Mouse (Mus musculus) MEL (cell line): Measurements from ENCODE around the gene Pou6f1. TPM values are rescaled to one million over a fixed set of nuclear protein-coding genes. Genes with fewer than 3 reads are reported as not detected.

Experiments used
- DNase-seq: peaks from one replicate; pipeline ENCODE4 v3.0.0; 2011; ENCODE audit warnings: low read depth, low spot score
- H3K27ac ChIP-seq: 2 replicates; pipeline ENCODE4 v1.5.1; 2012; ENCODE audit warnings: low read depth, mild to moderate bottlenecking, control low read depth, low read length, moderate library complexity; ENCODE audit not compliant: control insufficient read depth
- H3K27me3 ChIP-seq, 2 experiments: fragments of 150-350 bp in 1 of 2; sonication (generic) in 1 of 2; 2 replicates each; pipeline ENCODE4 v1.6.1; 2012; ENCODE audit warnings: low read length in 2 of 2, mild to moderate bottlenecking in 2 of 2, improper control_type of control experiment in 1 of 2, moderate library complexity in 1 of 2; ENCODE audit not compliant: insufficient read depth in 2 of 2, control insufficient read depth in 1 of 2
- H3K36me3 ChIP-seq, 2 experiments: 2 replicates each; pipeline ENCODE4 v1.6.1; 2012 to 2014; ENCODE audit warnings: low read length in 2 of 2, improper control_type of control experiment in 1 of 2, inconsistent platforms in 1 of 2, mild to moderate bottlenecking in 1 of 2; ENCODE audit not compliant: insufficient read depth in 2 of 2, control insufficient read depth in 1 of 2
- H3K4me1 ChIP-seq, 2 experiments: fragments of 150-350 bp in 1 of 2; sonication (generic) in 1 of 2; 2 replicates each; pipeline ENCODE4 v1.6.1; 2012; ENCODE audit warnings: low read length in 2 of 2, improper control_type of control experiment in 1 of 2, mild to moderate bottlenecking in 1 of 2; ENCODE audit not compliant: insufficient read depth in 2 of 2, control insufficient read depth in 1 of 2
- H3K4me3 ChIP-seq, 2 experiments: fragments of 150-350 bp in 1 of 2; sonication (generic) in 1 of 2; 2 replicates each; pipeline ENCODE4 v1.5.1; 2012; ENCODE audit warnings: low read depth in 2 of 2, low read length in 2 of 2, mild to moderate bottlenecking in 2 of 2, moderate library complexity in 2 of 2, control low read depth in 1 of 2, improper control_type of control experiment in 1 of 2; ENCODE audit not compliant: control insufficient read depth in 1 of 2, insufficient read depth in 1 of 2
- H3K79me2 ChIP-seq: 2 replicates; pipeline ENCODE4 v1.6.1; 2012; ENCODE audit warnings: mild to moderate bottlenecking, low read length, moderate library complexity; ENCODE audit not compliant: control insufficient read depth, poor library complexity, insufficient read depth
- H3K9ac ChIP-seq: 2 replicates; pipeline ENCODE4 v1.6.1; 2012; ENCODE audit warnings: low read depth, mild to moderate bottlenecking, control low read depth, low read length, moderate library complexity; ENCODE audit not compliant: control insufficient read depth, poor library complexity, severe bottlenecking
- H3K9me3 ChIP-seq: fragments of 150-350 bp; sonication (generic); replicated peaks from 2 replicates; pipeline ENCODE4 v1.6.1; 2012; ENCODE audit warnings: mild to moderate bottlenecking, low read length, improper control_type of control experiment, moderate library complexity; ENCODE audit not compliant: insufficient read depth
- BHLHE40 ChIP-seq: IDR thresholded peaks from 2 replicates; pipeline ENCODE4 v1.6.1; 2012; ENCODE audit warnings: low read depth, mild to moderate bottlenecking, inconsistent platforms, low read length, improper control_type of control experiment, borderline replicate concordance
- CHD1 ChIP-seq: IDR thresholded peaks from 2 replicates; pipeline ENCODE4 v1.6.1; 2012; ENCODE audit warnings: low read depth, mild to moderate bottlenecking, inconsistent platforms, low read length, improper control_type of control experiment
- CHD2 ChIP-seq: IDR thresholded peaks from 2 replicates; pipeline ENCODE4 v1.6.1; 2011; ENCODE audit warnings: low read length, improper control_type of control experiment
- CTCF ChIP-seq, 3 experiments: IDR thresholded peaks in 2 of 3; conservative IDR thresholded peaks in 1 of 3; 2 replicates each; pipeline ENCODE4 v1.5.1; 2011 to 2012; ENCODE audit warnings: low read length in 3 of 3, low read depth in 2 of 3, mild to moderate bottlenecking in 2 of 3, improper control_type of control experiment in 1 of 3, inconsistent platforms in 1 of 3, mixed read lengths in 1 of 3, moderate library complexity in 1 of 3; ENCODE audit not compliant: control insufficient read depth in 1 of 3, insufficient read depth in 1 of 3, poor library complexity in 1 of 3, severe bottlenecking in 1 of 3
- ELF1 ChIP-seq: IDR thresholded peaks from 2 replicates; pipeline ENCODE4 v1.6.1; 2014; ENCODE audit warnings: low read depth, mild to moderate bottlenecking, inconsistent platforms, low read length, improper control_type of control experiment, moderate library complexity
- HCFC1 ChIP-seq: IDR thresholded peaks from 2 replicates; pipeline ENCODE4 v1.6.1; 2012; ENCODE audit warnings: low read depth, mild to moderate bottlenecking, inconsistent platforms, low read length, improper control_type of control experiment, moderate library complexity
- KAT2A ChIP-seq: conservative IDR thresholded peaks from 2 replicates; pipeline ENCODE4 v1.6.1; 2012; ENCODE audit warnings: low read depth, low read length, improper control_type of control experiment, inconsistent platforms
- MAFK ChIP-seq: IDR thresholded peaks from 2 replicates; pipeline ENCODE4 v1.6.1; 2011; ENCODE audit warnings: low read depth, mild to moderate bottlenecking, low read length, improper control_type of control experiment, borderline replicate concordance
- MAZ ChIP-seq: IDR thresholded peaks from 2 replicates; pipeline ENCODE4 v1.6.1; 2012; ENCODE audit warnings: low read depth, mild to moderate bottlenecking, inconsistent platforms, low read length, improper control_type of control experiment
- MEF2A ChIP-seq: IDR thresholded peaks from 2 replicates; pipeline ENCODE4 v1.6.1; 2014; ENCODE audit warnings: low read depth, mild to moderate bottlenecking, inconsistent platforms, low read length, improper control_type of control experiment; ENCODE audit not compliant: poor library complexity, insufficient replicate concordance, severe bottlenecking; ENCODE audit errors: extremely low read depth
- NELFE ChIP-seq: IDR thresholded peaks from 2 replicates; pipeline ENCODE4 v1.6.1; 2011; ENCODE audit warnings: low read depth, low read length, improper control_type of control experiment
- NRF1 ChIP-seq: IDR thresholded peaks from 2 replicates; pipeline ENCODE4 v1.6.1; 2014; ENCODE audit warnings: low read depth, mild to moderate bottlenecking, inconsistent platforms, low read length, improper control_type of control experiment, moderate library complexity; ENCODE audit not compliant: poor library complexity, insufficient read depth, severe bottlenecking
- POLR2A ChIP-seq, 2 experiments: IDR thresholded peaks; 2 replicates each; pipeline ENCODE4 v1.6.1; 2011 to 2012; ENCODE audit warnings: low read length in 2 of 2, mild to moderate bottlenecking in 2 of 2, control low read depth in 1 of 2, improper control_type of control experiment in 1 of 2, low read depth in 1 of 2, moderate library complexity in 1 of 2; ENCODE audit not compliant: control insufficient read depth in 1 of 2, insufficient read depth in 1 of 2, poor library complexity in 1 of 2
- POLR2AphosphoS5 ChIP-seq: IDR thresholded peaks from 2 replicates; pipeline ENCODE4 v1.6.1; 2012; ENCODE audit warnings: low read depth, borderline replicate concordance, mild to moderate bottlenecking, inconsistent platforms, low read length, moderate library complexity, mixed read lengths
- RCOR1 ChIP-seq: IDR thresholded peaks from 2 replicates; pipeline ENCODE4 v1.6.1; 2012; ENCODE audit warnings: low read depth, mild to moderate bottlenecking, inconsistent platforms, low read length, improper control_type of control experiment
- SMC3 ChIP-seq: IDR thresholded peaks from 2 replicates; pipeline ENCODE4 v1.6.1; 2011; ENCODE audit warnings: low read depth, low read length, improper control_type of control experiment
- TBP ChIP-seq: IDR thresholded peaks from 2 replicates; pipeline ENCODE4 v1.8.0; 2011; ENCODE audit warnings: low read depth, low read length, improper control_type of control experiment
- TCF12 ChIP-seq: IDR thresholded peaks from 2 replicates; pipeline ENCODE4 v1.6.1; 2014; ENCODE audit warnings: low read depth, mild to moderate bottlenecking, inconsistent platforms, low read length, improper control_type of control experiment, moderate library complexity
- USF1 ChIP-seq: IDR thresholded peaks from 2 replicates; pipeline ENCODE4 v1.6.1; 2014; ENCODE audit warnings: low read depth, mild to moderate bottlenecking, inconsistent platforms, low read length, improper control_type of control experiment, moderate library complexity
- USF2 ChIP-seq, 2 experiments: IDR thresholded peaks; 2 replicates each; pipeline ENCODE4 v1.6.1; 2011 to 2012; ENCODE audit warnings: improper control_type of control experiment in 2 of 2, low read length in 2 of 2, borderline replicate concordance in 1 of 2, inconsistent platforms in 1 of 2, low read depth in 1 of 2, mild to moderate bottlenecking in 1 of 2; ENCODE audit not compliant: insufficient read depth in 1 of 2
- ZC3H11A ChIP-seq: IDR thresholded peaks from 2 replicates; pipeline ENCODE4 v1.6.1; 2012; ENCODE audit warnings: low read depth, mild to moderate bottlenecking, inconsistent platforms, low read length, improper control_type of control experiment
- ZKSCAN1 ChIP-seq: IDR thresholded peaks from 2 replicates; pipeline ENCODE4 v1.6.1; 2012; ENCODE audit warnings: low read depth, mild to moderate bottlenecking, inconsistent platforms, low read length, improper control_type of control experiment, moderate library complexity
- polyA plus RNA-seq, 2 experiments: library from polyadenylated mRNA; stranded (reverse) in 1 of 2; unstranded in 1 of 2; fragments of >175 nt in 1 of 2; fragments of >200 nt in 1 of 2; gene quantifications; 2 replicates each; pipeline versions ENCODE4 v1.2.1 to v1.2.4; 2012; ENCODE audit warnings: low replicate concordance in 2 of 2, low read depth in 1 of 2; ENCODE audit not compliant: insufficient read length in 2 of 2, insufficient read depth in 1 of 2, missing spikeins in 1 of 2
- total RNA-seq: library from RNA; depleted of rRNA; stranded (reverse); fragments of 300-350 nt; gene quantifications from 2 replicates; pipeline ENCODE4 v1.2.3, GENCODE M21; 2012

Gene Pou6f1
- total and polyA plus RNA-seq, 3 experiments = 0.46 to 2.5 TPM; not detected in 1

DNA sequence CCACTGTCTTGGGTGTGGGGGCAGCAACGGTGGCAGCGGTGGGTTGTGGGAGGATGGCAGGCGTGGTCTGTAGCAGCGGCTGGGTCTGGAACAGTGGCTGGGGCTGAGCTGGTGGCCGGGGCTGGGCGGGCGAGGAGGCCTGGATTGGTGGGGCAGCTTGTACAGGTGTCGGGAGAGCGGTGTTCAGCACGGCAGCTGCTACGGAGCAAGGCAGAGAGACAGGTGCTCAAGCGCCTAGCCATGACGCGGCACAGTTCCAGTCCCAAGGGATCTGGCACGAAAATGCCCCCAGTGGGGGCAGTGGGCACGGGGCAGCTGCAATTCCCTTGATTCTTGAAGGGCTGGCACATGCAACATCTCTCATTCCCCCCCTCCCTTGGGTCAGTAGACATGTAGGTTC is 13.9 kb downstream of the Pou6f1 start:
- Histone ChIP-seq H3K9me3 (no peaks in the 10 kb centered on the region), H3K79me2 (no peaks in the 10 kb centered on the region), H3K4me3 (no peak overlapping the region), H3K36me3 (no peaks in the 10 kb centered on the region), H3K9ac (no peak overlapping the region), H3K27ac (no peak overlapping the region), H3K4me1 (no peaks in the 10 kb centered on the region), H3K27me3 (no peaks in the 10 kb centered on the region; a peak in 1 of 4 replicates)
- TF ChIP-seq TCF12 (no peak), KAT2A (no peak), POLR2A (IDR thresholded peaks at IDR 0.05; ENCODE audit: control insufficient read depth in 1 of 2, insufficient read depth in 1 of 2, low read depth in 1 of 2, low read length in 2 of 2, poor library complexity in 1 of 2) (no peak), RCOR1 (no peak), NRF1 (no peak), TBP (no peak), USF1 (no peak), HCFC1 (no peak), USF2 (IDR thresholded peaks at IDR 0.05; ENCODE audit: borderline replicate concordance in 1 of 2, insufficient read depth in 1 of 2, low read depth in 1 of 2, low read length in 2 of 2) (no peak), ZKSCAN1 (no peak), SMC3 (no peak), MEF2A (no peak), MAZ (no peak), POLR2AphosphoS5 (no peak), ELF1 (no peak)
- TF ChIP-seq, all 39 proteins: peak for 0
- DNase-seq = no peak

DNA sequence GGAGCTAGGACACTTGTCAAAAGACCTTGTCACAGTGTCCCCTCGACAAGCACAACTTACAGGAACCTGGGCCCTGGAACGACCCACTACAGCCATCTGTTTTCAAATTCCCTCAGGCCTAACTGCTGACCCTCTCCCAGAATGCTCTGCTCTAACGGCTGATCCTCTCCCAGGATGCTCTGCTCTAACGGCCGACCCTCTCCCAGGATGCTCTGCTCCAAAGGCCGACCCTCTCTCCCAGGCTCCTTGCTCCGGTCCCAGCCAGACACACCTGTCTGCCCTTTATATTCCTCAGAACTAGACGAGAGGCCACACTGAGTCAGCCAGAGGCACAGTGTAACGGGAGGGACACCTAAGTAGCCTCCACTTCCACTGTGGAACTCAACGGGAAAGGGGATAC is 19.7 kb downstream of the Pou6f1 start:
- Histone ChIP-seq H3K4me3 (no peak overlapping the region), H3K36me3 (no peaks in the 10 kb centered on the region), H3K9ac (no peak overlapping the region), H3K9me3 (no peaks in the 10 kb centered on the region), H3K27ac (no peak overlapping the region), H3K79me2 (no peaks in the 10 kb centered on the region), H3K27me3 (no peaks in the 10 kb centered on the region; a peak in 1 of 4 replicates), H3K4me1 (no peaks in the 10 kb centered on the region)
- DNase-seq = no peak
- TF ChIP-seq USF1 = no peak
- TF ChIP-seq MAFK = no peak
- TF ChIP-seq USF2 (IDR thresholded peaks at IDR 0.05; ENCODE audit: borderline replicate concordance in 1 of 2, insufficient read depth in 1 of 2, low read depth in 1 of 2, low read length in 2 of 2) = no peak
- TF ChIP-seq ZC3H11A = no peak
- TF ChIP-seq NRF1 = no peak
- no peak for TF ChIP-seq SMC3
- no peak for TF ChIP-seq NELFE
- no peak for TF ChIP-seq CTCF (IDR thresholded peaks at IDR 0.05 in 2 of 3, conservative IDR thresholded peaks at IDR 0.05 in 1 of 3; ENCODE audit: control insufficient read depth in 1 of 3, insufficient read depth in 1 of 3, low read depth in 2 of 3, low read length in 3 of 3, poor library complexity in 1 of 3, severe bottlenecking in 1 of 3)
- no peak for TF ChIP-seq POLR2A (IDR thresholded peaks at IDR 0.05; ENCODE audit: control insufficient read depth in 1 of 2, insufficient read depth in 1 of 2, low read depth in 1 of 2, low read length in 2 of 2, poor library complexity in 1 of 2)
- no peak for TF ChIP-seq BHLHE40
- no peak for TF ChIP-seq CHD2
- TF ChIP-seq CHD1 = no peak
